In the genomic region with DNA sequence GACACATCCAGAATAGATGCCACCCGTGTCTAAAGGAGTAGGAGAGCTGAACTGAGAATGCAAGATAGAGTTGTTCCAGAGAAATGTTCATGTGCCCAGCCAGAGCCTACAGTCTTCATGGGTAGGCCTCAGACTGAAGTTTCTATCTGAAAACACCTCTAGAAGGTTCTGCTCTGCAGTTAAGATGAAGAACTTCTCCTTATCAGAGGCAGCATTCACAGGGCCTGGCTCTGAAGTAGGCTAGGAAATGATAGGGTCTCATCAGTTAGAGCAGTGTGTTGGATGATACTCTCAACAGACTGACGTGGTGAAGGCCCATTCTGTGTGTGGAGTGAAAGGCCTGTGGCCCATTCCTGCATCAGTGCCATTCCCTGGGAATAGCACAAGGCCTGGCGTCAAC, we compare ENCODE assay signal across 17 mouse cellular contexts. TPM values are rescaled to one million over a fixed set of nuclear protein-coding genes. Genes with fewer than 3 reads are reported as not detected.
DNase-seq lines count a peak whose midpoint lies in the region; ATAC-seq and TF ChIP-seq lines count a peak whose summit lies in the region.
"Had no signal": no experiment of that assay in that cellular context is flagged by ENCODE, and none has a peak within 500 bp of the region (broad histone marks: within the 10 kb centered on the region; RNA-seq: fewer than 3 reads in every experiment).

No protein-coding gene starts in this region.

- no peak for ATAC-seq in hindbrain, embryonic 15.5 days (ENCODE audit: low FRiP score, low read depth)
- no peak for ATAC-seq in hindbrain, embryonic 16.5 days
- peak; percentile 85 for ATAC-seq in liver, embryonic 11.5 days (replicated peaks; ENCODE audit: low FRiP score)
- ATAC-seq in neural tube, embryonic 15.5 days (ENCODE audit: low FRiP score) = no peak
- ATAC-seq: activated CD4-positive, CD25-positive, alpha-beta regulatory T cell, adult 4 months had no signal

- no peaks in the 10 kb centered on the region for H3K9me3 ChIP-seq in hindbrain, embryonic 15.5 days
- no peaks in the 10 kb centered on the region for H3K9me3 ChIP-seq in hindbrain, embryonic 16.5 days (ENCODE audit: control insufficient read depth, low read length)
- no peaks in the 10 kb centered on the region for H3K9me3 ChIP-seq in liver, embryonic 11.5 days (ENCODE audit: control insufficient read depth, low read length)
- no peaks in the 10 kb centered on the region for H3K9me3 ChIP-seq in neural tube, embryonic 15.5 days (replicated peaks)
- H3K9me3 ChIP-seq: forebrain, embryonic 12.5 days; heart, embryonic 10.5 days had no signal

- H3K9ac ChIP-seq in hindbrain, embryonic 15.5 days = no peak overlapping the region
- H3K9ac ChIP-seq in hindbrain, embryonic 16.5 days (ENCODE audit: low read depth, low read length) = no peak overlapping the region
- H3K9ac ChIP-seq in liver, embryonic 11.5 days (ENCODE audit: low read depth, low read length) = peak overlapping the region; percentile 91
- H3K9ac ChIP-seq in neural tube, embryonic 15.5 days (replicated peaks) = no peak overlapping the region
- H3K9ac ChIP-seq: forebrain, embryonic 12.5 days had no signal

- no peak for TF ChIP-seq CTCF in spleen, adult 2 months (IDR thresholded peaks at IDR 0.05; ENCODE audit: extremely low read depth, insufficient read depth, insufficient read length, insufficient replicate concordance)

- H3K27me3 ChIP-seq in hindbrain, embryonic 15.5 days = no peaks in the 10 kb centered on the region
- H3K27me3 ChIP-seq in hindbrain, embryonic 16.5 days (replicated peaks; ENCODE audit: control insufficient read depth, insufficient read depth, low read length) = no peaks in the 10 kb centered on the region
- H3K27me3 ChIP-seq in spleen, adult 2 months (ENCODE audit: control insufficient read depth, insufficient read depth, low read length) = no peaks in the 10 kb centered on the region
- H3K27me3 ChIP-seq in liver, embryonic 11.5 days (replicated peaks; ENCODE audit: control insufficient read depth, insufficient read depth, low read length) = peaks cover 11% of the 10 kb centered on the region
- H3K27me3 ChIP-seq in neural tube, embryonic 15.5 days (replicated peaks) = no peaks in the 10 kb centered on the region; the same call in 1 of the 2 replicates

- H3K36me3 ChIP-seq in hindbrain, embryonic 15.5 days = peaks cover 6% of the 10 kb centered on the region; the same call in 1 of the 2 replicates
- H3K36me3 ChIP-seq in hindbrain, embryonic 16.5 days (ENCODE audit: control insufficient read depth, insufficient read depth, low read length) = no peaks in the 10 kb centered on the region; the same call in 1 of the 2 replicates
- 0 out of 2 replicates have a peak, but pooled peaks cover 1% of the 10 kb centered on the region for H3K36me3 ChIP-seq in spleen, adult 2 months (ENCODE audit: control insufficient read depth, insufficient read depth, low read length)
- H3K36me3 ChIP-seq in liver, embryonic 11.5 days (ENCODE audit: control insufficient read depth, insufficient read depth, low read length) = no peaks in the 10 kb centered on the region
- H3K36me3 ChIP-seq in neural tube, embryonic 15.5 days = peaks cover 3% of the 10 kb centered on the region; the same call in 1 of the 2 replicates
- H3K36me3 ChIP-seq: forebrain, embryonic 12.5 days; heart, embryonic 10.5 days had no signal

- no peak overlapping the region for H3K27ac ChIP-seq in hindbrain, embryonic 15.5 days (replicated peaks)
- H3K27ac ChIP-seq in hindbrain, embryonic 16.5 days (ENCODE audit: low read depth, low read length) = no peak overlapping the region
- peak overlapping the region; percentile 22; the same call in 1 of the 2 replicates for H3K27ac ChIP-seq in spleen, adult 2 months (ENCODE audit: insufficient read depth, low read length)
- H3K27ac ChIP-seq in liver, embryonic 11.5 days (ENCODE audit: low read depth, low read length) = peak overlapping the region; percentile 94
- H3K27ac ChIP-seq in neural tube, embryonic 15.5 days (replicated peaks) = no peak overlapping the region
- H3K27ac ChIP-seq: forebrain, embryonic 12.5 days; heart, embryonic 10.5 days; macrophage had no signal

- DNase-seq in spleen, adult 2 months (ENCODE audit: low read depth in 1 of 2, low spot score in 2 of 2) = no peak
- no peak for DNase-seq in spleen, adult 18-20 months
- DNase-seq in liver, embryonic 11.5 days (ENCODE audit: low spot score) = no peak
- DNase-seq in gastrocnemius, postnatal 36 days = no peak
- no peak for DNase-seq in testis, postnatal 10 days (ENCODE audit: low spot score)
- DNase-seq: B cell, adult 2 months; cerebellum, postnatal 10 days; thymus, postnatal 14 days had no signal

- H3K4me1 ChIP-seq in hindbrain, embryonic 15.5 days (replicated peaks) = peaks cover 39% of the 10 kb centered on the region
- H3K4me1 ChIP-seq in hindbrain, embryonic 16.5 days (ENCODE audit: control insufficient read depth, insufficient read depth, low read depth, low read length) = peaks cover 22% of the 10 kb centered on the region
- H3K4me1 ChIP-seq in spleen, adult 2 months (ENCODE audit: control insufficient read depth, insufficient read depth, insufficient read length) = peaks cover 13% of the 10 kb centered on the region
- peaks cover 33% of the 10 kb centered on the region for H3K4me1 ChIP-seq in liver, embryonic 11.5 days (replicated peaks; ENCODE audit: control insufficient read depth, insufficient read depth, low read length)
- peaks cover 35% of the 10 kb centered on the region for H3K4me1 ChIP-seq in neural tube, embryonic 15.5 days

- peak overlapping the region; percentile 92; the same call in 1 of the 2 replicates for H3K4me2 ChIP-seq in hindbrain, embryonic 15.5 days
- no peak overlapping the region for H3K4me2 ChIP-seq in hindbrain, embryonic 16.5 days (ENCODE audit: low read length)
- peak overlapping the region; percentile 99 for H3K4me2 ChIP-seq in liver, embryonic 11.5 days
- H3K4me2 ChIP-seq in neural tube, embryonic 15.5 days = peak overlapping the region; percentile 80

- H3K4me3 ChIP-seq in hindbrain, embryonic 15.5 days = no peak overlapping the region
- no peak overlapping the region for H3K4me3 ChIP-seq in hindbrain, embryonic 16.5 days (ENCODE audit: low read length)
- no peak overlapping the region for H3K4me3 ChIP-seq in spleen, adult 2 months (ENCODE audit: extremely low read depth, insufficient read depth, insufficient read length)
- peak overlapping the region; percentile 83 for H3K4me3 ChIP-seq in liver, embryonic 11.5 days (ENCODE audit: low read depth, low read length)
- no peak overlapping the region for H3K4me3 ChIP-seq in neural tube, embryonic 15.5 days (replicated peaks)
- H3K4me3 ChIP-seq: heart, embryonic 10.5 days had no signal

- WGBS in hindbrain, embryonic 15.5 days = 85% methylated on average over 3 of the region's 3 CpGs
- WGBS in hindbrain, embryonic 16.5 days = 78% methylated on average over 3 of the region's 3 CpGs
- 86% methylated on average over 3 of the region's 3 CpGs for WGBS in spleen, adult 2 months
- 46% methylated on average over 3 of the region's 3 CpGs for WGBS in liver, embryonic 11.5 days
- WGBS in neural tube, embryonic 15.5 days = 86% methylated on average over 3 of the region's 3 CpGs

- intact Hi-C loops in gastrocnemius, postnatal 36 days (cut with DNase I) = loop anchor here (5.0 kb wide), 1 partner anchor 182 kb away; no protein-coding TSS in a partner anchor

- TF ChIP-seq POLR2A in spleen, adult 2 months (IDR thresholded peaks at IDR 0.05; ENCODE audit: low read depth, low read length) = no peak

RNA-seq across cellular contexts. Expression of gene Abca3, which starts 2.2 kb away (rescaled TPM):
- 31.0 and 31.9 TPM in 2 replicates for polyA plus RNA-seq in hindbrain, embryonic 15.5 days (2015; fragmentation: Nextera tagmentation; extraction: Ambion mirVana)
- polyA plus RNA-seq in hindbrain, embryonic 16.5 days (2015; fragmentation: Nextera tagmentation; extraction: Ambion mirVana) = 30.1 and 34.5 TPM in 2 replicates
- 32.6 and 34.9 TPM in 2 replicates for polyA plus RNA-seq in spleen, adult 2 months (2012; rRNA removed)
- 30.4 and 30.7 TPM in 2 replicates for polyA plus RNA-seq in liver, embryonic 11.5 days (2014; fragmentation: Nextera tagmentation; extraction: Ambion mirVana)
- 25.5 and 29.4 TPM in 2 replicates for polyA plus RNA-seq in neural tube, embryonic 15.5 days (2015; fragmentation: Nextera tagmentation; extraction: Ambion mirVana)
- 1 to 10 TPM; 6.5 to 7.4 TPM for total RNA-seq in gastrocnemius, postnatal 36 days (2021)

RNA-seq across cellular contexts. Expression of gene Abca17, which starts 3.1 kb away (rescaled TPM):
- 0.48 and 1.1 TPM in 2 replicates for polyA plus RNA-seq in hindbrain, embryonic 15.5 days (2015; fragmentation: Nextera tagmentation; extraction: Ambion mirVana)
- polyA plus RNA-seq in hindbrain, embryonic 16.5 days (2015; fragmentation: Nextera tagmentation; extraction: Ambion mirVana) = 1.2 TPM in 2 replicates
- polyA plus RNA-seq in spleen, adult 2 months (2012; rRNA removed) = 0.05 and 0.15 TPM in 2 replicates
- 0.19 TPM in 1 of 2 replicates, not detected in the other for polyA plus RNA-seq in liver, embryonic 11.5 days (2014; fragmentation: Nextera tagmentation; extraction: Ambion mirVana)
- 0.70 and 1.3 TPM in 2 replicates for polyA plus RNA-seq in neural tube, embryonic 15.5 days (2015; fragmentation: Nextera tagmentation; extraction: Ambion mirVana)
- total RNA-seq in gastrocnemius, postnatal 36 days (2021) = not detected
- total RNA-seq: ES-E14 had no signal
- polyA plus RNA-seq: embryonic facial prominence, embryonic 11.5 days; forebrain, embryonic 12.5 days; heart, embryonic 10.5 days had no signal

Comparison
In these comparisons a context has a peak if more than half of its experiments do, and no peak if none do; other contexts are left out.
1. H3K27ac ChIP-seq: peak in spleen, adult 2 months (single experiment) and liver, embryonic 11.5 days (single experiment); none in hindbrain, embryonic 15.5 days (single experiment), hindbrain, embryonic 16.5 days (single experiment) and neural tube, embryonic 15.5 days (single experiment).